Mouse (Mus musculus) heart, postnatal 25 days (tissue): ENCODE data around the gene Lepr. TPM values are rescaled to one million over a fixed set of nuclear protein-coding genes. Genes with fewer than 3 reads are reported as not detected.
"Not testable (repeated sequence)": the region's sequence is repeated elsewhere in the genome, so short reads cannot be mapped to it uniquely, and the experiment has no call there.

Experiments
- DNase-seq: peaks from one replicate; pipeline ENCODE4 v3.0.0; 2022; ENCODE audit warnings: low spot score
- intact Hi-C: fragments of 180-260 bp; cut with DNase I; formaldehyde crosslinking; loops from one replicate; pipeline ENCODE4 v1.15.1; 2025
- total RNA-seq, 2 experiments: library from RNA; stranded (reverse); gene quantifications; 2 replicates each; pipeline ENCODE4 v1.2.3; 2021

Lepr gene
- total RNA-seq, 2 experiments from 2014 or later, result 4.2 to 7.1 TPM

DNA sequence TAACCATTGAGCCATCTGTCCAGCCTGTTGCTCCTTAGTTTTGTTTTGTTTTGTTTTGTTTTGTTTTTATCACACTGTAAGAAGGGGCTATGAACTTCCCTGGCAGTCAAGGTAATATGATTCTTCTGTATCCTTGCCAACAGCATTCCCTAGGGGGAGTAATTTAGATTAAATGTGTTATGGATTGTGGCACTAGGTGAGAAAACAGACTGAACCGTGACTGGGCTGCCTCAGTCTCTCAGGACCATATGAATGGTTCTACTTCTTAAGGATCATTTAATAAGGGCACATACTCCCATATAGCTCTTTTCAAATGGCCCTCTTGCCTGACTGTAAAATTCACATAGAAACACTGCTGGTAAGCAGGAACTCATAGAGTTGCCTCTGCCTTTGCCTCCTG lies 4.6 kb upstream of the Lepr start:
- DNase-seq, result no peak
- intact Hi-C loops, result no loop called here

DNA sequence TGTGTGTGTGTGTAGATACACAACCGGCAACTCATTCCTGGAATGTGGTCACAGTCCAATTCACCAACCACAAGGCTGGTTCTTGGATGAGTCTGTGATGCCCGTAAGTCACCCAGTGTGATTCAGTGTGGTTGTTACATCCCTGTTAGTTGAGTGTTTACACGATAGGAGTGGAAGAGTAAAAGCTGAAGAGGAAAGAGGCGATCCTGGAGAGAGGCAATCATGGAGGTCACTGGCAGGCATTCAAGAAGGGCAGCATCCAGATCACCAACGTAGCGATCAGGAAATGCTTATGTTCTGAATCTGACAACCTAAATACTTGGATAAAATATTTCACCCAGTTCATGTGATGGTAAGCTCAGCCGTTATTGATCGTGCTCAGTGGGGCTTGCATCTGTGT lies 1.9 kb upstream of the Lepr start:
- intact Hi-C loops, result no loop called here
- no peak for DNase-seq

GRCm38 (mm10) chr4:101715805-101716204 lies 1.4 kb upstream of the Lepr start:
- no peak for DNase-seq
- intact Hi-C loops, result no loop called here

- DNase-seq, result peak; percentile 41
- intact Hi-C loops, result no loop called here
Measured at GRCm38 (mm10) chr4:101718991-101719580, 1.9 kb downstream of the Lepr start.

GRCm38 (mm10) chr4:101721705-101722104 lies 4.5 kb downstream of the Lepr start:
- no peak for DNase-seq
- intact Hi-C loops, result no loop called here

DNA sequence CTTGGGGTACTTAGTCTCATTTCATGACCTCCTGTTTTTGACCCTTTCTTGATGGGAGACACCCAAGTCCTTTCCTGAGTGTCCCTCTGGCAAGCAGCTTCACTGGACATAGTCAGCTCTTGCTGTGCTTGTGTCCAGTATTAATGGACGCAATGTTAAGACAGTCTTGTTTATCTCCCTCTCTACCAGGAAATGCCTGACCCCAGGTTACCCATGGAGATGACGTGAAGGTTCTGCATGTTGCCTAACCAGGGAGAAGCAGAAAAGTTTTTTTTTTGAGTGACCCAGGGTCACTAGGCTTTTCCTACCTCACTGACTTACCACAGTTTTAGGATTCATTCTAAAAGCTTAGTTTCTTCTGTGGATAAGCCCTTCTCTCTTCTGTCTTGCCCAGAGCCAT lies 24.8 kb downstream of the Lepr start:
- intact Hi-C loops, result no loop called here
- DNase-seq, result no peak

DNA sequence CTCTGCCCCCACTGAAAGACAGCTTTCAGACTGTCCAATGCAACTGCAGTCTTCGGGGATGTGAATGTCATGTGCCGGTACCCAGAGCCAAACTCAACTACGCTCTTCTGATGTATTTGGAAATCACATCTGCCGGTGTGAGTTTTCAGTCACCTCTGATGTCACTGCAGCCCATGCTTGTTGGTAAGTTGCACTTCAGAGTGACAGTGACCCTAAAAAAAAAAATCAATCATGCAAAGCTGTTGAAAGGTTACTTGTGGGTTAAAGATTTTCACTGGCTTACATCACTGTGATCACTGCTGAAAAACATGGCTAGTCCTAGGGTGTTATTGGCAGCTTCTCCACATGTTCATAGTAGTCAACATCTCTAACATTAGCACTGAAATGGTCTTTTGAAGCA lies 28.3 kb downstream of the Lepr start:
- intact Hi-C loops, result no loop called here
- DNase-seq, result no peak

- intact Hi-C loops, result no loop called here
- no peak for DNase-seq
Measured at GRCm38 (mm10) chr4:101760490-101760889, 43.3 kb downstream of the Lepr start.

- intact Hi-C loops, DNase-seq: not testable (repeated sequence)
Measured at GRCm38 (mm10) chr4:101843923-101844322, 126.7 kb downstream of the Lepr start, which contains the start of gene B020004J07Rik. Gene B020004J07Rik (minus strand): TSS chr4:101844023.

GRCm38 (mm10) chr4:101850908-101851307 lies 133.7 kb downstream of the Lepr start:
- DNase-seq, result no peak
- intact Hi-C loops, result no loop called here

- no peak for DNase-seq
- intact Hi-C loops, result no loop called here
Measured at GRCm38 (mm10) chr4:101860873-101861272, 143.7 kb downstream of the Lepr start.

DNA sequence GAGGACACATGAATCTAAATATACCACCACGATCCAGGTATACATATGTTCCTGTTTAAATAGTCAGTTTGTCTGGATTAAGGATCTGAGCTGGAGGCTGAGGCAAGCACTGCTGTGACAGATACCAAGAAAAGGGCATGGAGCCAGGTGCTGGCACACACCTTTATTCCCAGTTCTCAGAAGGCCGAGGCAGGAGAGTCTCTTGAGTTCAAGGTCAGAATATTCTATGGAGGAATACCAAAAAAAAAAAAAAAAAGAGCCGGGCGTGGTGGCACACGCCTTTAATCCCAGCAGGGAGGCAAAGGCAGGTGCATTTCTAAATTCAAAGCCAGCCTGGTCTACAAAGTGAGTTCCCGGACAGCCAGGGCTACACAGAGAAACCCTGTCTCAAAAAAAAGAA lies 145.1 kb downstream of the Lepr start:
- no peak for DNase-seq
- intact Hi-C loops, result no loop called here

Other genes starting within 250 kb of the Lepr start
- under 1 TPM; 0.42 to 0.56 TPM for gene Dnajc6, start 220.8 kb upstream of the Lepr start, total RNA-seq
- 10 to 100 TPM; 24.5 to 28.1 TPM for gene Leprot, start 69.7 kb upstream of the Lepr start, total RNA-seq
- not detected for gene B020004J07Rik, start 126.6 kb downstream of the Lepr start, total RNA-seq
- not detected for gene C130073F10Rik, start 176.4 kb downstream of the Lepr start, total RNA-seq
- not detected for gene Gm12800, start 191.7 kb downstream of the Lepr start, total RNA-seq
- not detected for gene Gm12794, start 223.0 kb downstream of the Lepr start, total RNA-seq